Mouse (Mus musculus): ENCODE data around the gene Hbq1b. TPM values are rescaled to one million over a fixed set of nuclear protein-coding genes. Genes with fewer than 3 reads are reported as not detected.
"Not testable (repeated sequence)": the region's sequence is repeated elsewhere in the genome, so short reads cannot be mapped to it uniquely, and the experiment has no call there.

Hbq1b gene
- polyA plus RNA-seq, 1 experiment = not detected

GRCm38 (mm10) chr11:32280646-32281045 lies 6.1 kb upstream of the Hbq1b start:
- no peak for TF ChIP-seq CTCF (IDR thresholded peaks at IDR 0.05; ENCODE audit: insufficient read depth, low read depth, low read length)
- no peak for TF ChIP-seq POLR2A (IDR thresholded peaks at IDR 0.05; ENCODE audit: insufficient read depth, low read depth, low read length)
- Histone ChIP-seq H3K27ac (ENCODE audit: insufficient read depth, low read depth, low read length) (no peak overlapping the region), H3K4me1 (ENCODE audit: control insufficient read depth, insufficient read depth, low read length) (no peaks in the 10 kb centered on the region), H3K4me3 (ENCODE audit: insufficient read depth, low read depth, low read length) (no peak overlapping the region)
- WGBS = 81% methylated on average over 2 of the region's 2 CpGs

DNA sequence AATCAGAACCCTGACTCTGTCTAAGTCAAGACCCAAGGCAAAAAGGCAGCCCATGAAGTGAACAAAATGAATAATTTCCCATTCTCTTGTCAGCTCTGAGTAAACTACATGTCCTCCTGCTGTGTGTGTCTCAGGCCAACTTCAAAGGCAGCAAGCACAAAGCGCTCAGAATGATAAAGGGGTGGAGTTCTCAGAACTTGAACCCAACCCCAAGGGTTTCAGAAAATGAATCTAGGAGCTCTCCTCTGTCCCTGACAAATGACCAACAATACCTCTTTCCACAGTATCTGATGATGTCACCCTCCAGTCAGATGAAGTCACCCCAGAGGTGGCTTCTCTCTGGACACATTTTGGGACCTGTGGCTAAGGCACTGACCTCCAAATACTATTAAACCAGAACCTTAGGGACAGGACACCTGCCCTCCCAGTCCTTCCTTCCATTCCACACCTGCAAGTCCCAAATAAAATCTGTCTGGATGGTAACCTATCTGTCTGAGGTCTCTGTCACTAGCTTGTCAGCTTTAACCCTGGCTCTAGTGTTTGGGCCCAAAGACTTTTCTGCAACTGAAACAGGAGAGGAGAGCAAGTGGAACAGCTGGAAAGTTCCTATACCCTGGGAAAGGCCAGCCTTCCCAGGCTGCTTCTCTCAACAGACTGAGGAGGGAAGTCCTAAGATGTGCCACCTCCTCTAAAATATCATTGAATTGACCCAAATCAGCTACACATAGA lies 5.2 kb upstream of the Hbq1b start:
- WGBS = 86% methylated on average over 1 of the region's 1 CpGs
- Histone ChIP-seq H3K4me3 (ENCODE audit: insufficient read depth, low read depth, low read length) (no peak overlapping the region), H3K4me1 (ENCODE audit: control insufficient read depth, insufficient read depth, low read length) (no peaks in the 10 kb centered on the region), H3K27ac (ENCODE audit: insufficient read depth, low read depth, low read length) (no peak overlapping the region)
- TF ChIP-seq CTCF (IDR thresholded peaks at IDR 0.05; ENCODE audit: insufficient read depth, low read depth, low read length) = no peak
- no peak for TF ChIP-seq POLR2A (IDR thresholded peaks at IDR 0.05; ENCODE audit: insufficient read depth, low read depth, low read length)

- 64% methylated on average over 1 of the region's 5 CpGs for WGBS
- H3K27ac ChIP-seq (ENCODE audit: insufficient read depth, low read depth, low read length); H3K4me1 ChIP-seq (ENCODE audit: control insufficient read depth, insufficient read depth, low read length); H3K4me3 ChIP-seq (ENCODE audit: insufficient read depth, low read depth, low read length): not testable (repeated sequence)
These were observed 3.5 kb upstream of the Hbq1b start, which contains the start of gene Hba-a1 for GRCm38 (mm10) chr11:32283091-32283777. Gene Hba-a1, plus strand, starts transcription at chr11:32283511.

- H3K4me3 ChIP-seq (ENCODE audit: insufficient read depth, low read depth, low read length); H3K4me1 ChIP-seq (ENCODE audit: control insufficient read depth, insufficient read depth, low read length); H3K27ac ChIP-seq (ENCODE audit: insufficient read depth, low read depth, low read length): not testable (repeated sequence)
- WGBS = 67% methylated on average over 2 of the region's 2 CpGs
These were observed 2.2 kb upstream of the Hbq1b start for GRCm38 (mm10) chr11:32284582-32284981.

- Histone ChIP-seq H3K4me1 (ENCODE audit: control insufficient read depth, insufficient read depth, low read length) (no peaks in the 10 kb centered on the region), H3K27ac (ENCODE audit: insufficient read depth, low read depth, low read length) (no peak overlapping the region), H3K4me3 (ENCODE audit: insufficient read depth, low read depth, low read length) (no peak overlapping the region)
- 83% methylated on average over 7 of the region's 7 CpGs for WGBS
- TF ChIP-seq CTCF (IDR thresholded peaks at IDR 0.05; ENCODE audit: insufficient read depth, low read depth, low read length) = no peak
- TF ChIP-seq POLR2A (IDR thresholded peaks at IDR 0.05; ENCODE audit: insufficient read depth, low read depth, low read length) = no peak
These were observed 1.6 kb upstream of the Hbq1b start for GRCm38 (mm10) chr11:32285031-32285775.

- not testable (repeated sequence) for H3K4me3 ChIP-seq (ENCODE audit: insufficient read depth, low read depth, low read length); H3K4me1 ChIP-seq (ENCODE audit: control insufficient read depth, insufficient read depth, low read length); H3K27ac ChIP-seq (ENCODE audit: insufficient read depth, low read depth, low read length)
These were observed 878 bp upstream of the Hbq1b start for GRCm38 (mm10) chr11:32285887-32286286.

- Histone ChIP-seq H3K27ac (ENCODE audit: insufficient read depth, low read depth, low read length) (no peak overlapping the region), H3K4me3 (ENCODE audit: insufficient read depth, low read depth, low read length) (no peak overlapping the region), H3K4me1 (ENCODE audit: control insufficient read depth, insufficient read depth, low read length) (no peaks in the 10 kb centered on the region)
- TF ChIP-seq POLR2A (IDR thresholded peaks at IDR 0.05; ENCODE audit: insufficient read depth, low read depth, low read length) (no peak), CTCF (IDR thresholded peaks at IDR 0.05; ENCODE audit: insufficient read depth, low read depth, low read length) (no peak)
- WGBS = 70% methylated on average over 9 of the region's 9 CpGs
These were observed 694 bp downstream of the Hbq1b start for GRCm38 (mm10) chr11:32287493-32287825.

DNA sequence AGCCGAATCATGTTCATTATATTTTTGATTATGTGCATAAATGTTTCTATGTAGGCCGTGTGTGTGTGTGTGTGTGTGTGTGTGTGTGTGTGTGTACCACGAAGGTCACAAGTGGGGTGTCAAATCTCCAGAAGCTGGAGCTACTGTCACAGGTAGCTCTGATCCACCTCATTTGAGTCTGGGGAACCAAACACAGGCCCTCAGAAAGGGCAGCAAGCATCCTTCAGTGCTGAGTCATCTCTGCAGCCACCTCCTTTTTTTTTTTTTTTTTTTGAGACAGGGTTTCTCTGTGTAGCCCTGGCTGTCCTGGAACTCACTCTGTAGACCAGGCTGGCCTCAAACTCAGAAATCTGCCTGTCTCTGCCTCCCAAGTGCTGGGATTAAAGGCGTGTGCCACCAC lies 6.1 kb downstream of the Hbq1b start:
- H3K27ac ChIP-seq (ENCODE audit: insufficient read depth, low read depth, low read length); H3K4me3 ChIP-seq (ENCODE audit: insufficient read depth, low read depth, low read length); H3K4me1 ChIP-seq (ENCODE audit: control insufficient read depth, insufficient read depth, low read length): not testable (repeated sequence)
- WGBS = 87% methylated on average over 4 of the region's 4 CpGs

DNA sequence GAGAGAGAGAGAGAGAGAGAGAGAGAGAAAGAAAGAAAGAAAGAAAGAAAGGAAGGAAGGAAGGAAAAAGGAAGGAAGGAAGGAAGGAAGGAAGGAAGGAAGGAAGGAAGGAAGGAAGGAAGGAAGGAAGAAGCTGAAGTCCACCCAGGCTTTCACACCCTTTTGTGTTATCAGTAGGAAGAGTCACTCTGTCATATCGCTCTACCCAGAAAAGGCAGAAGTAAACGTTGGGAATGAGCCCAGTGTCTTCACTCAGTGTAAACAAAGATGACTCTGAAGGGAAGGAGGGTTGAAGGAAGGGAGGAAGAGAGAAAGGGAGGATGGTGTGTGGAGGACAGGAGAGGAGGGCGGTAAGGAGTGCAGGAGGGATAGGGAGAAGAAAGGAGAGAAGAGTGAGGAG lies 6.7 kb downstream of the Hbq1b start:
- not testable (repeated sequence) for H3K4me3 ChIP-seq (ENCODE audit: insufficient read depth, low read depth, low read length); H3K27ac ChIP-seq (ENCODE audit: insufficient read depth, low read depth, low read length); H3K4me1 ChIP-seq (ENCODE audit: control insufficient read depth, insufficient read depth, low read length)
- 81% methylated on average over 3 of the region's 3 CpGs for WGBS

GRCm38 (mm10) chr11:32296203-32296602 lies 9.4 kb downstream of the Hbq1b start, which contains the start of gene Hba-a2:
Gene Hba-a2, plus strand, starts transcription at chr11:32296489.
- H3K4me3 ChIP-seq (ENCODE audit: insufficient read depth, low read depth, low read length); H3K27ac ChIP-seq (ENCODE audit: insufficient read depth, low read depth, low read length); H3K4me1 ChIP-seq (ENCODE audit: control insufficient read depth, insufficient read depth, low read length): not testable (repeated sequence)
- no CpG with 5 or more reads among the region's 4 CpGs for WGBS

GRCm38 (mm10) chr11:32297417-32297816 lies 10.7 kb downstream of the Hbq1b start:
- H3K4me3 ChIP-seq (ENCODE audit: insufficient read depth, low read depth, low read length); H3K4me1 ChIP-seq (ENCODE audit: control insufficient read depth, insufficient read depth, low read length); H3K27ac ChIP-seq (ENCODE audit: insufficient read depth, low read depth, low read length): not testable (repeated sequence)
- WGBS = 61% methylated on average over 2 of the region's 2 CpGs

Data from olfactory bulb, adult 2 months (tissue).